Mouse (Mus musculus) common myeloid progenitor, adult 5-6 weeks (primary cell): Measurements from ENCODE around the gene Pigx. TPM values are rescaled to one million over a fixed set of nuclear protein-coding genes. Genes with fewer than 3 reads are reported as not detected.

Experiments used
- ATAC-seq: replicated peaks from 2 replicates; pipeline ENCODE4 v1.8.0; 2016; ENCODE audit warnings: low read depth, mild to moderate bottlenecking, moderate TSS enrichment, inconsistent platforms; ENCODE audit not compliant: poor library complexity, severe bottlenecking
- total RNA-seq: library from RNA; stranded (forward); fragments of 200-1000, 187-1606 nt; gene quantifications from 2 replicates; pipeline ENCODE4 v1.2.3, GENCODE M21; 2017

The Pigx gene
- total RNA-seq, 1 experiment from 2014 or later: 61.7 TPM

- no peak for ATAC-seq
Measured at GRCm38 (mm10) chr16:32063900-32064299, 35.6 kb downstream of the Pigx start.

- no peak for ATAC-seq
Measured at GRCm38 (mm10) chr16:32062226-32062625, 37.3 kb downstream of the Pigx start.

GRCm38 (mm10) chr16:32059840-32060523 is 39.6 kb downstream of the Pigx start:
- ATAC-seq: peak; percentile 88

- no peak for ATAC-seq
Measured at GRCm38 (mm10) chr16:32058817-32059216, 40.7 kb downstream of the Pigx start.

GRCm38 (mm10) chr16:32042367-32042766 is 57.2 kb downstream of the Pigx start:
- ATAC-seq: no peak

Other genes starting within 250 kb of the Pigx start
- not detected in 2 replicates for gene Meltf, start 220.9 kb downstream of the Pigx start, total RNA-seq
- not detected in 2 replicates for gene Pigz, start 165.9 kb downstream of the Pigx start, total RNA-seq
- 13.5 and 14.6 TPM in 2 replicates for gene 0610012G03Rik, start 151.2 kb downstream of the Pigx start, total RNA-seq
- gene Ncbp2, start 151.2 kb downstream of the Pigx start, total RNA-seq: 40.9 and 46.7 TPM in 2 replicates
- 11.8 and 26.7 TPM in 2 replicates for gene Senp5, start 96.5 kb downstream of the Pigx start, total RNA-seq
- 52.7 and 64.7 TPM in 2 replicates for gene Pak2, start 20.4 kb downstream of the Pigx start, total RNA-seq
- gene Cep19, start 60 bp upstream of the Pigx start, total RNA-seq: 22.2 and 28.6 TPM in 2 replicates
- gene Nrros, start 65.9 kb upstream of the Pigx start, total RNA-seq: 84.7 and 98.7 TPM in 2 replicates
- gene Bex6, start 80.1 kb upstream of the Pigx start, total RNA-seq: 95.7 and 103 TPM in 2 replicates
- 18.6 and 33.2 TPM in 2 replicates for gene Fbxo45, start 147.4 kb upstream of the Pigx start, total RNA-seq
- gene Wdr53, start 147.5 kb upstream of the Pigx start, total RNA-seq: 14.7 and 17.1 TPM in 2 replicates
- gene Smco1, start 171.7 kb upstream of the Pigx start, total RNA-seq: not detected in 2 replicates
- gene Rnf168, start 177.7 kb upstream of the Pigx start, total RNA-seq: 59.8 and 73.1 TPM in 2 replicates
- gene Ubxn7, start 232.5 kb upstream of the Pigx start, total RNA-seq: 33.5 and 47.5 TPM in 2 replicates